Mouse (Mus musculus): ENCODE results near the gene Pik3r5. TPM values are rescaled to one million over a fixed set of nuclear protein-coding genes. Genes with fewer than 3 reads are reported as not detected.
A peak's percentile ranks its signal among the peaks of the same experiment; 100 is the strongest.

Gene Pik3r5
- polyA plus RNA-seq, 2 experiments, result 0.46 to 0.66 TPM

- 66% methylated on average over 3 of the region's 3 CpGs for WGBS (ENCODE audit: insufficient replicate concordance)
- Histone ChIP-seq H3K27ac (no peak overlapping the region), H3K9me3 (ENCODE audit: control insufficient read depth, low read length) (no peaks in the 10 kb centered on the region), H3K27me3 (ENCODE audit: control insufficient read depth, insufficient read depth, low read length) (no peaks in the 10 kb centered on the region), H3K4me1 (replicated peaks; ENCODE audit: control insufficient read depth in 2 of 2, insufficient read depth in 2 of 2, low read length in 1 of 2) (no peaks in the 10 kb centered on the region), H3K36me3 (replicated peaks; ENCODE audit: control insufficient read depth, insufficient read depth, low read depth) (no peaks in the 10 kb centered on the region), H3K9ac (replicated peaks) (no peak overlapping the region), H3K4me3 (ENCODE audit: insufficient read depth in 1 of 2, low read depth in 2 of 2, low read length in 2 of 2) (no peak overlapping the region), H3K4me2 (ENCODE audit: low read depth) (no peak overlapping the region)
- TF ChIP-seq EP300 (IDR thresholded peaks at IDR 0.05; ENCODE audit: low read depth) (no peak), CTCF (IDR thresholded peaks at IDR 0.05; ENCODE audit: low read depth) (0 out of 2 replicates have a peak, but pooled peaks have one; percentile 23)
- DNase-seq (ENCODE audit: low read depth in 3 of 3, low spot score in 3 of 3) (no peak), ATAC-seq (ENCODE audit: insufficient read depth) (no peak)
These were observed 54.2 kb downstream of the Pik3r5 start for GRCm38 (mm10) chr11:68486093-68486492.

GRCm38 (mm10) chr11:68487720-68488119 lies 55.8 kb downstream of the Pik3r5 start:
- H3K36me3 ChIP-seq (replicated peaks; ENCODE audit: control insufficient read depth, insufficient read depth, low read depth), result no peaks in the 10 kb centered on the region
- H3K27ac ChIP-seq, result no peak overlapping the region
- H3K4me2 ChIP-seq (ENCODE audit: low read depth), result no peak overlapping the region
- H3K4me3 ChIP-seq (ENCODE audit: insufficient read depth in 1 of 2, low read depth in 2 of 2, low read length in 2 of 2), result no peak overlapping the region
- no peak overlapping the region for H3K9ac ChIP-seq (replicated peaks)
- WGBS (ENCODE audit: insufficient replicate concordance), result 69% methylated on average over 10 of the region's 10 CpGs
- no peaks in the 10 kb centered on the region for H3K4me1 ChIP-seq (replicated peaks; ENCODE audit: control insufficient read depth in 2 of 2, insufficient read depth in 2 of 2, low read length in 1 of 2)
- ATAC-seq (ENCODE audit: insufficient read depth) (no peak), DNase-seq (ENCODE audit: low read depth in 3 of 3, low spot score in 3 of 3) (no peak)
- no peaks in the 10 kb centered on the region for H3K27me3 ChIP-seq (ENCODE audit: control insufficient read depth, insufficient read depth, low read length)
- no peaks in the 10 kb centered on the region for H3K9me3 ChIP-seq (ENCODE audit: control insufficient read depth, low read length)
- TF ChIP-seq EP300 (IDR thresholded peaks at IDR 0.05; ENCODE audit: low read depth), result no peak

GRCm38 (mm10) chr11:68488256-68488824 lies 56.4 kb downstream of the Pik3r5 start:
- no peaks in the 10 kb centered on the region for H3K27me3 ChIP-seq (ENCODE audit: control insufficient read depth, insufficient read depth, low read length)

GRCm38 (mm10) chr11:68489236-68489635 lies 57.3 kb downstream of the Pik3r5 start:
- Histone ChIP-seq H3K9ac (replicated peaks) (no peak overlapping the region), H3K9me3 (ENCODE audit: control insufficient read depth, low read length) (no peaks in the 10 kb centered on the region), H3K27me3 (ENCODE audit: control insufficient read depth, insufficient read depth, low read length) (no peaks in the 10 kb centered on the region), H3K4me3 (ENCODE audit: insufficient read depth in 1 of 2, low read depth in 2 of 2, low read length in 2 of 2) (no peak overlapping the region), H3K4me1 (replicated peaks; ENCODE audit: control insufficient read depth in 2 of 2, insufficient read depth in 2 of 2, low read length in 1 of 2) (no peaks in the 10 kb centered on the region), H3K4me2 (ENCODE audit: low read depth) (no peak overlapping the region), H3K27ac (no peak overlapping the region), H3K36me3 (replicated peaks; ENCODE audit: control insufficient read depth, insufficient read depth, low read depth) (no peaks in the 10 kb centered on the region)
- no peak for TF ChIP-seq EP300 (IDR thresholded peaks at IDR 0.05; ENCODE audit: low read depth)
- no peak for TF ChIP-seq CTCF (IDR thresholded peaks at IDR 0.05; ENCODE audit: low read depth)
- no peak for DNase-seq (ENCODE audit: low read depth in 3 of 3, low spot score in 3 of 3)
- 46% methylated on average over 2 of the region's 2 CpGs for WGBS (ENCODE audit: insufficient replicate concordance)
- no peak for ATAC-seq (ENCODE audit: insufficient read depth)

More at GRCm38 (mm10) chr11:68488256-68488824, 56.4 kb downstream of the Pik3r5 start:
- H3K4me1 ChIP-seq (replicated peaks; ENCODE audit: control insufficient read depth in 2 of 2, insufficient read depth in 2 of 2, low read length in 1 of 2), result no peaks in the 10 kb centered on the region
- TF ChIP-seq CTCF (IDR thresholded peaks at IDR 0.05; ENCODE audit: low read depth) (no peak), EP300 (IDR thresholded peaks at IDR 0.05; ENCODE audit: low read depth) (no peak)
- no peak for DNase-seq (ENCODE audit: low read depth in 3 of 3, low spot score in 3 of 3)
- H3K4me2 ChIP-seq (ENCODE audit: low read depth), result no peak overlapping the region
- no peaks in the 10 kb centered on the region for H3K36me3 ChIP-seq (replicated peaks; ENCODE audit: control insufficient read depth, insufficient read depth, low read depth)
- 51% methylated on average over 6 of the region's 6 CpGs for WGBS (ENCODE audit: insufficient replicate concordance)
- H3K9ac ChIP-seq (replicated peaks), result no peak overlapping the region
- H3K9me3 ChIP-seq (ENCODE audit: control insufficient read depth, low read length), result no peaks in the 10 kb centered on the region
- no peak overlapping the region for H3K4me3 ChIP-seq (ENCODE audit: insufficient read depth in 1 of 2, low read depth in 2 of 2, low read length in 2 of 2)
- no peak overlapping the region for H3K27ac ChIP-seq
- ATAC-seq (ENCODE audit: insufficient read depth), result no peak

- Histone ChIP-seq H3K9ac (replicated peaks) (no peak overlapping the region), H3K4me2 (ENCODE audit: low read depth) (no peak overlapping the region), H3K36me3 (replicated peaks; ENCODE audit: control insufficient read depth, insufficient read depth, low read depth) (no peaks in the 10 kb centered on the region), H3K27ac (no peak overlapping the region), H3K27me3 (ENCODE audit: control insufficient read depth, insufficient read depth, low read length) (no peaks in the 10 kb centered on the region), H3K4me3 (ENCODE audit: insufficient read depth in 1 of 2, low read depth in 2 of 2, low read length in 2 of 2) (no peak overlapping the region), H3K4me1 (replicated peaks; ENCODE audit: control insufficient read depth in 2 of 2, insufficient read depth in 2 of 2, low read length in 1 of 2) (no peaks in the 10 kb centered on the region), H3K9me3 (ENCODE audit: control insufficient read depth, low read length) (no peaks in the 10 kb centered on the region)
- 71% methylated on average over 11 of the region's 11 CpGs for WGBS (ENCODE audit: insufficient replicate concordance)
- no peak for DNase-seq (ENCODE audit: low read depth in 3 of 3, low spot score in 3 of 3)
- TF ChIP-seq EP300 (IDR thresholded peaks at IDR 0.05; ENCODE audit: low read depth) (no peak), CTCF (IDR thresholded peaks at IDR 0.05; ENCODE audit: low read depth) (no peak)
- ATAC-seq (ENCODE audit: insufficient read depth), result no peak
These were observed 60.7 kb downstream of the Pik3r5 start for GRCm38 (mm10) chr11:68492592-68492991.

All from liver, embryonic 14.5 days (tissue).